Mouse (Mus musculus): ENCODE measurements at regions not wholly inside any gene's neighbourhood (a gene's known extent, or its start where the extent isn't known, plus 50 kb on each side); places are given as distances from the start of the nearest gene placed in this dataset.
A peak's percentile ranks its signal among the peaks of the same experiment; 100 is the strongest.
"Not testable (repeated sequence)": the region's sequence is repeated elsewhere in the genome, so short reads cannot be mapped to it uniquely, and the experiment has no call there.

- no peaks in the 10 kb centered on the region for H3K9me3 ChIP-seq (replicated peaks; ENCODE audit: control insufficient read depth, low read length)
- 59% methylated on average over 5 of the region's 5 CpGs for WGBS
- H3K4me3 ChIP-seq (replicated peaks; ENCODE audit: low read length) = no peak overlapping the region
- H3K4me2 ChIP-seq (ENCODE audit: low read depth, low read length) = no peak overlapping the region
- ATAC-seq (ENCODE audit: insufficient read depth, low FRiP score) = no peak
- no peak overlapping the region for H3K27ac ChIP-seq (ENCODE audit: low read length)
- no peak overlapping the region for H3K9ac ChIP-seq (ENCODE audit: low read length)
- no peaks in the 10 kb centered on the region for H3K4me1 ChIP-seq (ENCODE audit: control insufficient read depth, insufficient read depth, low read length)
- H3K27me3 ChIP-seq (ENCODE audit: control insufficient read depth, insufficient read depth, low read length) = no peaks in the 10 kb centered on the region
- H3K36me3 ChIP-seq (ENCODE audit: control insufficient read depth, insufficient read depth, low read length) = no peaks in the 10 kb centered on the region
Measured at GRCm38 (mm10) chr3:109256723-109257122, 83.7 kb upstream of the Vav3 start.

GRCm38 (mm10) chr3:109266947-109267346 is 73.5 kb upstream of the Vav3 start:
- 74% methylated on average over 8 of the region's 8 CpGs for WGBS
- ATAC-seq (ENCODE audit: insufficient read depth, low FRiP score) = not testable (repeated sequence)

GRCm38 (mm10) chr3:109270783-109271182 is 69.7 kb upstream of the Vav3 start:
- H3K4me2 ChIP-seq (ENCODE audit: low read depth, low read length) = no peak overlapping the region
- no peaks in the 10 kb centered on the region for H3K4me1 ChIP-seq (ENCODE audit: control insufficient read depth, insufficient read depth, low read length)
- no peak overlapping the region for H3K27ac ChIP-seq (ENCODE audit: low read length)
- H3K4me3 ChIP-seq (replicated peaks; ENCODE audit: low read length) = no peak overlapping the region
- no peaks in the 10 kb centered on the region for H3K27me3 ChIP-seq (ENCODE audit: control insufficient read depth, insufficient read depth, low read length)
- no peak overlapping the region for H3K9ac ChIP-seq (ENCODE audit: low read length)
- no peaks in the 10 kb centered on the region for H3K9me3 ChIP-seq (replicated peaks; ENCODE audit: control insufficient read depth, low read length)
- H3K36me3 ChIP-seq (ENCODE audit: control insufficient read depth, insufficient read depth, low read length) = no peaks in the 10 kb centered on the region
- ATAC-seq (ENCODE audit: insufficient read depth, low FRiP score) = no peak
- 20% methylated on average over 1 of the region's 1 CpGs for WGBS

More at GRCm38 (mm10) chr3:109266947-109267346, 73.5 kb upstream of the Vav3 start:
- H3K4me3 ChIP-seq (replicated peaks; ENCODE audit: low read length); H3K27me3 ChIP-seq (ENCODE audit: control insufficient read depth, insufficient read depth, low read length); H3K9ac ChIP-seq (ENCODE audit: low read length); H3K9me3 ChIP-seq (replicated peaks; ENCODE audit: control insufficient read depth, low read length); H3K27ac ChIP-seq (ENCODE audit: low read length); H3K4me1 ChIP-seq (ENCODE audit: control insufficient read depth, insufficient read depth, low read length); H3K36me3 ChIP-seq (ENCODE audit: control insufficient read depth, insufficient read depth, low read length); H3K4me2 ChIP-seq (ENCODE audit: low read depth, low read length): not testable (repeated sequence)

GRCm38 (mm10) chr3:109273074-109273801 is 67.2 kb upstream of the Vav3 start:
- no peak for ATAC-seq (ENCODE audit: insufficient read depth, low FRiP score)
- Histone ChIP-seq H3K27me3 (ENCODE audit: control insufficient read depth, insufficient read depth, low read length) (no peaks in the 10 kb centered on the region), H3K9me3 (replicated peaks; ENCODE audit: control insufficient read depth, low read length) (no peaks in the 10 kb centered on the region), H3K36me3 (ENCODE audit: control insufficient read depth, insufficient read depth, low read length) (no peaks in the 10 kb centered on the region), H3K27ac (ENCODE audit: low read length) (no peak overlapping the region), H3K4me2 (ENCODE audit: low read depth, low read length) (no peak overlapping the region), H3K4me1 (ENCODE audit: control insufficient read depth, insufficient read depth, low read length) (no peaks in the 10 kb centered on the region), H3K4me3 (replicated peaks; ENCODE audit: low read length) (no peak overlapping the region), H3K9ac (ENCODE audit: low read length) (no peak overlapping the region)
- 52% methylated on average over 5 of the region's 5 CpGs for WGBS

GRCm38 (mm10) chr3:109273802-109274155 is 66.7 kb upstream of the Vav3 start:
- Histone ChIP-seq H3K4me3 (replicated peaks; ENCODE audit: low read length) (no peak overlapping the region), H3K4me1 (ENCODE audit: control insufficient read depth, insufficient read depth, low read length) (no peaks in the 10 kb centered on the region), H3K27me3 (ENCODE audit: control insufficient read depth, insufficient read depth, low read length) (no peaks in the 10 kb centered on the region), H3K4me2 (ENCODE audit: low read depth, low read length) (no peak overlapping the region), H3K36me3 (ENCODE audit: control insufficient read depth, insufficient read depth, low read length) (no peaks in the 10 kb centered on the region), H3K9ac (ENCODE audit: low read length) (no peak overlapping the region), H3K9me3 (replicated peaks; ENCODE audit: control insufficient read depth, low read length) (no peaks in the 10 kb centered on the region), H3K27ac (ENCODE audit: low read length) (no peak overlapping the region)
- 77% methylated on average over 4 of the region's 4 CpGs for WGBS
- ATAC-seq (ENCODE audit: insufficient read depth, low FRiP score) = no peak

GRCm38 (mm10) chr3:109279086-109279485 is 61.4 kb upstream of the Vav3 start:
- no peaks in the 10 kb centered on the region for H3K9me3 ChIP-seq (replicated peaks; ENCODE audit: control insufficient read depth, low read length)
- no peak overlapping the region for H3K4me3 ChIP-seq (replicated peaks; ENCODE audit: low read length)
- no peak overlapping the region for H3K4me2 ChIP-seq (ENCODE audit: low read depth, low read length)
- H3K9ac ChIP-seq (ENCODE audit: low read length) = no peak overlapping the region
- no peak overlapping the region for H3K27ac ChIP-seq (ENCODE audit: low read length)
- H3K27me3 ChIP-seq (ENCODE audit: control insufficient read depth, insufficient read depth, low read length) = no peaks in the 10 kb centered on the region
- no peaks in the 10 kb centered on the region for H3K4me1 ChIP-seq (ENCODE audit: control insufficient read depth, insufficient read depth, low read length)
- 38% methylated on average over 1 of the region's 1 CpGs for WGBS
- no peak for ATAC-seq (ENCODE audit: insufficient read depth, low FRiP score)
- H3K36me3 ChIP-seq (ENCODE audit: control insufficient read depth, insufficient read depth, low read length) = no peaks in the 10 kb centered on the region

- ATAC-seq (ENCODE audit: insufficient read depth, low FRiP score) = peak; percentile 89
- WGBS = 16% methylated on average over 1 of the region's 1 CpGs
- H3K4me3 ChIP-seq (replicated peaks; ENCODE audit: low read length) = no peak overlapping the region
Measured at GRCm38 (mm10) chr3:109286590-109286989, 53.9 kb upstream of the Vav3 start.

More at GRCm38 (mm10) chr3:109286590-109286989, 53.9 kb upstream of the Vav3 start:
- no peaks in the 10 kb centered on the region for H3K27me3 ChIP-seq (ENCODE audit: control insufficient read depth, insufficient read depth, low read length)
- H3K4me1 ChIP-seq (ENCODE audit: control insufficient read depth, insufficient read depth, low read length) = no peaks in the 10 kb centered on the region
- no peaks in the 10 kb centered on the region for H3K36me3 ChIP-seq (ENCODE audit: control insufficient read depth, insufficient read depth, low read length)
- H3K27ac ChIP-seq (ENCODE audit: low read length) = no peak overlapping the region
- H3K9me3 ChIP-seq (replicated peaks; ENCODE audit: control insufficient read depth, low read length) = no peaks in the 10 kb centered on the region
- H3K4me2 ChIP-seq (ENCODE audit: low read depth, low read length) = no peak overlapping the region
- H3K9ac ChIP-seq (ENCODE audit: low read length) = no peak overlapping the region

Data from stomach, embryonic 16.5 days (tissue).